Mouse (Mus musculus): ENCODE measurements around the gene Safb2. TPM values are rescaled to one million over a fixed set of nuclear protein-coding genes. Genes with fewer than 3 reads are reported as not detected.

Gene Safb2
- total and polyA plus RNA-seq, 2 experiments from 2014 or later, result 24.9 to 63.4 TPM

DNA sequence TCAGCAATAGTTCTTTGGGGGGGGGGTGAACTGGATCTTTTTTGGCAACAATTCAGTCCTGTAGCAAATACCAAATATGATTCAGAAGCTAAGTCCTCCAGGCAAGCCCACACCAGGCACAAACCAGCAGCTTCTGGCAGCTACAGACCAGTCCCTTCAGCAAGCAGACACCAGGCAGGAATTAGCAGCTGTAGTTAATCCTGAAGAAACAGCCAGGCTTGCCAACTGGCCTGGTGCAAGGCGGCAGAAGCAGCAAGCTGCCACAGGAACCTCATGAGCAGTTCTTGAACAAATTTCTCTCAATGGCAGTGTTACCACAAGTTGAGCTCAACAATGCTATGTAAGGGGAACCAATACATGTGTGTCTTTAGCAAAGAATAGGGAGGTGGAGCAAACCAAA lies 61.6 kb downstream of the Safb2 start:
- H3K9me3 ChIP-seq (replicated peaks; ENCODE audit: control insufficient read depth, low read length), result no peaks in the 10 kb centered on the region
- TF ChIP-seq CTCF (IDR thresholded peaks at IDR 0.05; ENCODE audit: low read depth) (no peak), EP300 (IDR thresholded peaks at IDR 0.05; ENCODE audit: low read depth) (no peak)
- no peak overlapping the region for H3K4me2 ChIP-seq (ENCODE audit: low read depth, low read length)
- WGBS, result 65% methylated on average over 1 of the region's 1 CpGs
- H3K4me3 ChIP-seq (ENCODE audit: low read depth, low read length), result no peak overlapping the region
- no peak overlapping the region for H3K9ac ChIP-seq (replicated peaks; ENCODE audit: low read depth, low read length)
- no peaks in the 10 kb centered on the region for H3K36me3 ChIP-seq (replicated peaks; ENCODE audit: control insufficient read depth, insufficient read depth, low read length)
- no peaks in the 10 kb centered on the region for H3K27me3 ChIP-seq (ENCODE audit: control insufficient read depth, insufficient read depth, low read length)
- H3K27ac ChIP-seq (ENCODE audit: low read depth), result no peak overlapping the region
- ATAC-seq (ENCODE audit: insufficient read depth, low read depth) (no peak), DNase-seq (ENCODE audit: low spot score) (no peak)
- H3K4me1 ChIP-seq (ENCODE audit: control insufficient read depth, insufficient read depth), result no peaks in the 10 kb centered on the region

DNA sequence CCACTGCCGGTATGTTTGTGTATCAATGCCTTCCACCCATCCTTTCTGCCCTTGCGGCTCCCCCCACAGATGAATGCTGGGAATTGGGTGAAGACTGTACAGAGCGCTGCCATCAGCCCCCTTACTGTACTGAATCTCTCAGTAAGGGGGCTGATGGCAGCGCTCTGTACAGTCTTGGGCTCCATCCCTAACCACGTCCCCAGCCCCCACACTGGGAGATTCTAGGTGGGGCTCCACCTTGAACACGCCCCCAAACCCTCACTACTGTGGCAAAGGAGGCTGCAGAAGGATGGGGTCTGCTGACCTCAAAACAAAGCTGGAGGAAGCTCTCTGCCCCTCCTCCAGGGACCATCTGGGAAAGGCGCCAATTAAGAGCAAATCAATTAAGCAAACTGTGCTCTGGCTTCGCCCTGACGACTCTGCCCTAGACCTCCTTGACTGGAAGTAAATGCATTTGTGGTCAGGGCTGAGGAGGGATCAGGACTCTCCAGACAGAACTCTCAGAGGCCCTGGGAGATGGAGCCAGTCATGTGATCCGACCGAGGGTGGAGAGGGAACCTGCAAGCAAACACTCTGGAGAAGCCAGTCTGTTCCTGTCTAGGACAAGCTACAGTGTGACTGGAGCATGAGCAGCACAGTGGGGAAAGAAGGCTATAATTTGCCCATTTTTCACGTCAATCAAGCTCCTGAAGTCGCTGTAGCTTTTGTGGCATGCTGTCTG lies 68.5 kb downstream of the Safb2 start:
- ATAC-seq (ENCODE audit: insufficient read depth, low read depth) (no peak), DNase-seq (ENCODE audit: low spot score) (no peak)
- H3K4me1 ChIP-seq (ENCODE audit: control insufficient read depth, insufficient read depth), result no peaks in the 10 kb centered on the region
- H3K9ac ChIP-seq (replicated peaks; ENCODE audit: low read depth, low read length), result no peak overlapping the region
- H3K27me3 ChIP-seq (ENCODE audit: control insufficient read depth, insufficient read depth, low read length), result peaks cover 46% of the 10 kb centered on the region
- H3K9me3 ChIP-seq (replicated peaks; ENCODE audit: control insufficient read depth, low read length), result no peaks in the 10 kb centered on the region
- H3K4me2 ChIP-seq (ENCODE audit: low read depth, low read length), result no peak overlapping the region
- no peaks in the 10 kb centered on the region for H3K36me3 ChIP-seq (replicated peaks; ENCODE audit: control insufficient read depth, insufficient read depth, low read length)
- TF ChIP-seq CTCF (IDR thresholded peaks at IDR 0.05; ENCODE audit: low read depth), result no peak
- no peak for TF ChIP-seq EP300 (IDR thresholded peaks at IDR 0.05; ENCODE audit: low read depth)
- no peak overlapping the region for H3K27ac ChIP-seq (ENCODE audit: low read depth)
- 16% methylated on average over 13 of the region's 13 CpGs for WGBS
- no peak overlapping the region for H3K4me3 ChIP-seq (ENCODE audit: low read depth, low read length)

DNA sequence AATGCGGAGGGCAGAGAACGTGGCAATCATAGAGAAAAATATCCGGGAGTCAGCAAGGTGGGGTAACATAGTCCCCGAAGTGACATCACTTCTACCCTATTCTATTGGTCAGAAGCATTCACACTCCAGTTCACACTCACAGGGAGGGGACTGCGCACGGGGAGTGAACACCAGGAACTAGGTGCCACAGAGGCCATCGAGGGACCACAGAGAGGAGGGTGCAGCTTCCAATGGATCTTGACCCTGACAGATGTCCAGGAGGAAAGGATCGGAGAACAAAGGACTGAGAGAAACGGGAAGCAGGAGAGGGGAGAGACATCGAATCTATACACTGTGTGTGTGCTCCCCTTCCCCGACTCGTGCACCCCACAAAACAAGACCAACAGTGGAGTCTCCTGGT lies 69.5 kb downstream of the Safb2 start:
- DNase-seq (ENCODE audit: low spot score), result no peak
- no peak for ATAC-seq (ENCODE audit: insufficient read depth, low read depth)
- H3K27ac ChIP-seq (ENCODE audit: low read depth), result no peak overlapping the region
- no peaks in the 10 kb centered on the region for H3K4me1 ChIP-seq (ENCODE audit: control insufficient read depth, insufficient read depth)
- H3K9me3 ChIP-seq (replicated peaks; ENCODE audit: control insufficient read depth, low read length), result no peaks in the 10 kb centered on the region
- no peak overlapping the region for H3K9ac ChIP-seq (replicated peaks; ENCODE audit: low read depth, low read length)
- no peaks in the 10 kb centered on the region for H3K36me3 ChIP-seq (replicated peaks; ENCODE audit: control insufficient read depth, insufficient read depth, low read length)
- peaks cover 55% of the 10 kb centered on the region for H3K27me3 ChIP-seq (ENCODE audit: control insufficient read depth, insufficient read depth, low read length)
- H3K4me3 ChIP-seq (ENCODE audit: low read depth, low read length), result no peak overlapping the region
- WGBS, result 39% methylated on average over 12 of the region's 12 CpGs
- no peak for TF ChIP-seq CTCF (IDR thresholded peaks at IDR 0.05; ENCODE audit: low read depth)
- no peak for TF ChIP-seq EP300 (IDR thresholded peaks at IDR 0.05; ENCODE audit: low read depth)
- H3K4me2 ChIP-seq (ENCODE audit: low read depth, low read length), result no peak overlapping the region

GRCm38 (mm10) chr17:56514330-56514729 lies 70.1 kb downstream of the Safb2 start:
- DNase-seq (ENCODE audit: low spot score) (no peak), ATAC-seq (ENCODE audit: insufficient read depth, low read depth) (no peak)
- H3K4me3 ChIP-seq (ENCODE audit: low read depth, low read length), result no peak overlapping the region
- no peaks in the 10 kb centered on the region for H3K36me3 ChIP-seq (replicated peaks; ENCODE audit: control insufficient read depth, insufficient read depth, low read length)
- peaks cover 61% of the 10 kb centered on the region for H3K27me3 ChIP-seq (ENCODE audit: control insufficient read depth, insufficient read depth, low read length)
- TF ChIP-seq CTCF (IDR thresholded peaks at IDR 0.05; ENCODE audit: low read depth), result no peak
- no peak for TF ChIP-seq EP300 (IDR thresholded peaks at IDR 0.05; ENCODE audit: low read depth)
- H3K4me2 ChIP-seq (ENCODE audit: low read depth, low read length), result no peak overlapping the region
- H3K9me3 ChIP-seq (replicated peaks; ENCODE audit: control insufficient read depth, low read length), result no peaks in the 10 kb centered on the region
- H3K4me1 ChIP-seq (ENCODE audit: control insufficient read depth, insufficient read depth), result no peaks in the 10 kb centered on the region
- H3K9ac ChIP-seq (replicated peaks; ENCODE audit: low read depth, low read length), result no peak overlapping the region
- H3K27ac ChIP-seq (ENCODE audit: low read depth), result no peak overlapping the region

DNA sequence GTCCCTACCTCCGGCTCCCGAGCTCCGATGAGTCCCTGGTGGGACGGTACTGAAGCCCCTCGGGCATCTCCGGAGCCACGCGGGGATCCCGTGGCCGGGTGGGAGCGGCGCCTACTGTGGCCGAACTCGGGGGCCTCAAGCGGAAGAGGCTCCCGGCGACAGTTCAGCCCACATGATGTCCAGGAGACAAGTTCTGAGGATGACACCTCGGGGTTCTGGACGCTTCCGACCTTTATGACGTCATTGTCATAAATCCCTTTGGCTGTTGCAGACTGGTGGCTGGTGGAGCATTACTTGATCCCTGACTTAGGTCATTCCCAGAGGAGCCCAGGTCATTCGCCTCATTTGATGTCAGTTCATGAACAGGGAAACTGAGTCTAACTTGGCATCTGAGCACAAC lies 72.1 kb downstream of the Safb2 start, which contains the start of gene Znrf4:
TSS of gene Znrf4 (minus strand) at position 122 of the 400 bp plus-strand sequence.
- Histone ChIP-seq H3K27me3 (ENCODE audit: control insufficient read depth, insufficient read depth, low read length) (peaks cover 68% of the 10 kb centered on the region), H3K4me3 (ENCODE audit: low read depth, low read length) (peak within 1 kb of the TSS; percentile 17), H3K27ac (ENCODE audit: low read depth) (no peak within 1 kb of the TSS), H3K36me3 (replicated peaks; ENCODE audit: control insufficient read depth, insufficient read depth, low read length) (no peaks in the 10 kb centered on the region), H3K4me2 (ENCODE audit: low read depth, low read length) (peak within 1 kb of the TSS; percentile 32; the same call in 1 of the 2 replicates), H3K9ac (replicated peaks; ENCODE audit: low read depth, low read length) (no peak within 1 kb of the TSS), H3K9me3 (replicated peaks; ENCODE audit: control insufficient read depth, low read length) (no peaks in the 10 kb centered on the region), H3K4me1 (ENCODE audit: control insufficient read depth, insufficient read depth) (no peaks in the 10 kb centered on the region)
- 52% methylated on average over 22 of the region's 22 CpGs for WGBS
- TF ChIP-seq EP300 (IDR thresholded peaks at IDR 0.05; ENCODE audit: low read depth), result no peak
- no peak for TF ChIP-seq CTCF (IDR thresholded peaks at IDR 0.05; ENCODE audit: low read depth)
- ATAC-seq (ENCODE audit: insufficient read depth, low read depth), result no peak
- DNase-seq (ENCODE audit: low spot score), result no peak

GRCm38 (mm10) chr17:56511707-56512090 lies 72.7 kb downstream of the Safb2 start:
- Histone ChIP-seq H3K9me3 (replicated peaks; ENCODE audit: control insufficient read depth, low read length) (no peaks in the 10 kb centered on the region), H3K9ac (replicated peaks; ENCODE audit: low read depth, low read length) (no peak overlapping the region), H3K27ac (ENCODE audit: low read depth) (no peak overlapping the region), H3K4me1 (ENCODE audit: control insufficient read depth, insufficient read depth) (peaks cover 4% of the 10 kb centered on the region; the same call in 1 of the 2 replicates), H3K4me3 (ENCODE audit: low read depth, low read length) (peak overlapping the region; percentile 17), H3K36me3 (replicated peaks; ENCODE audit: control insufficient read depth, insufficient read depth, low read length) (no peaks in the 10 kb centered on the region), H3K27me3 (ENCODE audit: control insufficient read depth, insufficient read depth, low read length) (peaks cover 68% of the 10 kb centered on the region), H3K4me2 (ENCODE audit: low read depth, low read length) (no peak overlapping the region)
- DNase-seq (ENCODE audit: low spot score), result no peak
- ATAC-seq (ENCODE audit: insufficient read depth, low read depth), result no peak
- TF ChIP-seq EP300 (IDR thresholded peaks at IDR 0.05; ENCODE audit: low read depth) (no peak), CTCF (IDR thresholded peaks at IDR 0.05; ENCODE audit: low read depth) (no peak)
- WGBS, result 21% methylated on average over 29 of the region's 29 CpGs

Measured in heart, postnatal 0 days (tissue).